Mouse (Mus musculus): ENCODE data around the gene Jazf1. TPM values are rescaled to one million over a fixed set of nuclear protein-coding genes. Genes with fewer than 3 reads are reported as not detected.

Gene Jazf1
- polyA plus RNA-seq, 1 experiment from 2014 or later: 6.2 TPM

DNA sequence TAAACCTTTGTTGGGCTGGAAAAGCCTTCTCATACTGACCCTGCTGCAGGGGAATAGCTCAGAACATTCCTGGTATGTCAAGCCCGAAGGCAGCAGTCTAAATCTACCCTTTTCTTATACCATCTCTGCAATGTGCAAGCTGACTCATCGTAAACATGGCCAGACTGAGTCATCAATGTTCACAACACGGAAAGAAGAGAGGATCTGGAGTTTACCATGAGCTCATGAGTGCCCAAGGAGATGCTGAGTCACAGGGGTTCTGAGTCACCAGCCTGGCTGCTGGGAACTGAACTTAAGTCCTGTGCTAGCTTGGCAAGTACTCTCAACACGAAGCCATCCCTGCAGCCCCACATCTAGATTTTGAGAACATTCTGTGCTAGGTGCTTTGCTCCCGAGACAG, 242.9 kb downstream of the Jazf1 start:
- Histone ChIP-seq H3K4me2 (replicated peaks) (no peak overlapping the region), H3K4me1 (replicated peaks) (no peaks in the 10 kb centered on the region), H3K9ac (no peak overlapping the region), H3K9me3 (no peaks in the 10 kb centered on the region), H3K27ac (no peak overlapping the region), H3K27me3 (replicated peaks) (no peaks in the 10 kb centered on the region), H3K36me3 (no peaks in the 10 kb centered on the region), H3K4me3 (replicated peaks) (no peak overlapping the region)
- WGBS: 60% methylated on average over 5 of the region's 5 CpGs
- ATAC-seq: peak; percentile 56; the same call in 1 of the 2 replicates

GRCm38 (mm10) chr6:52824977-52825482, 243.4 kb downstream of the Jazf1 start:
- Histone ChIP-seq H3K9ac (no peak overlapping the region), H3K4me2 (replicated peaks) (no peak overlapping the region), H3K9me3 (no peaks in the 10 kb centered on the region), H3K4me1 (replicated peaks) (no peaks in the 10 kb centered on the region), H3K4me3 (replicated peaks) (no peak overlapping the region), H3K27ac (no peak overlapping the region), H3K36me3 (no peaks in the 10 kb centered on the region), H3K27me3 (replicated peaks) (no peaks in the 10 kb centered on the region)
- WGBS: 70% methylated on average over 3 of the region's 3 CpGs
- ATAC-seq: no peak

DNA sequence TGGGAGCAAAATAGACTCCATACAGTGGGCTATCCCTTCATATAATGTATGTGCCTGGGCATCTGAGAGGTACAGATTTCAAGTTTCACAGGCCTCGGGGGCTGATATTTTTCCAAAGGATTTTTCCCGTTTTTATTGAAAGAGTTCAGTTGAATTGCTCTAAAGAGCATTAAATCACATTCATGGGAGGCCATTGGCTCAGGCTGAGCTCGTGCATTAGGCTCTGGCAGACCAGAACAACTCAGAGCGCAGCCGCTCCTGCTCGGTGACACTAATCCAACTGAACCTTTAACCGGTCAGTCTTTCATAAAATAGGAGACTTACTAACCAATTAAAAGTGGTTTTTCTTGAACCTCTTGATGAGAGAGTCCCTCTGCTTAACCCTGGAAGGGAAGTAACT, 245.4 kb downstream of the Jazf1 start:
- H3K4me1 ChIP-seq (replicated peaks): no peaks in the 10 kb centered on the region
- no peaks in the 10 kb centered on the region for H3K9me3 ChIP-seq
- 72% methylated on average over 7 of the region's 7 CpGs for WGBS
- H3K9ac ChIP-seq: no peak overlapping the region
- no peak overlapping the region for H3K4me2 ChIP-seq (replicated peaks)
- H3K4me3 ChIP-seq (replicated peaks): no peak overlapping the region
- no peak for ATAC-seq
- H3K36me3 ChIP-seq: no peaks in the 10 kb centered on the region
- H3K27ac ChIP-seq: no peak overlapping the region
- H3K27me3 ChIP-seq (replicated peaks): no peaks in the 10 kb centered on the region

DNA sequence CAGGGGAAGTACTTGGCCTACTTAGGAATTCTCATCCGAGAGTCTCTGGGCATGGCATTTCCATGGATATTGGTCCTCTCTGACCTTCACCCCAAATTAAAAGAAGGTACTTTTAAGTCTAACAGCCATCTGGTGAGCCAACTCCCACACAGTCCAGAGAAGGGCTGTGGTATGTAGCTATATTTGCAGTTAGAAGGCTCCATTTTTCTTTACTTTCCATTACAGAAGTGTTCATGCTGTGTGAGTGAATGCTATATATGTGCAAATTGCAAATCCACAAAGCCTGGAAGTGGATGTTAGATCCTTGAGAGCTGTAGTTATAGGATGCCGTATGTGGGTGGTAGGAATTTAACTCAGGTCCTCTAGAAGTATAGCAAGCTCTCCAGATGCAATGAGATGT, 245.8 kb downstream of the Jazf1 start:
- H3K27ac ChIP-seq: no peak overlapping the region
- no peak for ATAC-seq
- H3K4me3 ChIP-seq (replicated peaks): no peak overlapping the region
- no peaks in the 10 kb centered on the region for H3K9me3 ChIP-seq
- no peaks in the 10 kb centered on the region for H3K36me3 ChIP-seq
- no peak overlapping the region for H3K4me2 ChIP-seq (replicated peaks)
- no peak overlapping the region for H3K9ac ChIP-seq
- no peaks in the 10 kb centered on the region for H3K27me3 ChIP-seq (replicated peaks)
- WGBS: 88% methylated on average over 2 of the region's 2 CpGs
- no peaks in the 10 kb centered on the region for H3K4me1 ChIP-seq (replicated peaks)

DNA sequence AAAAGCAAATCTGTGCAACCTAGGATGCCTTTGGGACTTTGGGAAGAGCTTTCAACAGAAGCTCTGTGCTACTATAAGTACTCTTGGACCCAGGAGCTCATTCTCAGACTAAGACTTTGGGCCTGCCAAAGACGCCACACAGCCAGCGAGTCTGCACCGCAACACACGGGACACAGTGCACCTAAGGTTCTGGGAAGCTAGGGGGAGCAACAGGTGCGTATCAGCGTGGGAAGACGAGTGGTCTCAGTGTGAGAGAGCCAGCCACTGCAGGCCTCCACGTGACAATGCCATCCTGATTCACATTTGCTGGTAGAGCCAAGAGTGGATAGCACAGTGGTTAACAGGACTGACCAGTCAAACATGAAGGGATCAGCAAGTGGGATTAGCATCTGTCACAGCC, 249.1 kb downstream of the Jazf1 start:
- Histone ChIP-seq H3K9me3 (no peaks in the 10 kb centered on the region), H3K9ac (no peak overlapping the region), H3K4me3 (replicated peaks) (no peak overlapping the region), H3K4me1 (replicated peaks) (no peaks in the 10 kb centered on the region), H3K27me3 (replicated peaks) (no peaks in the 10 kb centered on the region), H3K4me2 (replicated peaks) (no peak overlapping the region), H3K36me3 (no peaks in the 10 kb centered on the region), H3K27ac (no peak overlapping the region)
- WGBS: 73% methylated on average over 8 of the region's 8 CpGs
- no peak for ATAC-seq

GRCm38 (mm10) chr6:52818041-52818440, 250.4 kb downstream of the Jazf1 start:
- Histone ChIP-seq H3K9ac (no peak overlapping the region), H3K27ac (no peak overlapping the region), H3K4me1 (replicated peaks) (no peaks in the 10 kb centered on the region), H3K4me2 (replicated peaks) (no peak overlapping the region), H3K4me3 (replicated peaks) (no peak overlapping the region), H3K9me3 (no peaks in the 10 kb centered on the region), H3K27me3 (replicated peaks) (no peaks in the 10 kb centered on the region), H3K36me3 (no peaks in the 10 kb centered on the region)
- 81% methylated on average over 4 of the region's 4 CpGs for WGBS
- ATAC-seq: no peak

GRCm38 (mm10) chr6:52817203-52817874, 251.1 kb downstream of the Jazf1 start:
- Histone ChIP-seq H3K36me3 (no peaks in the 10 kb centered on the region), H3K27me3 (replicated peaks) (no peaks in the 10 kb centered on the region), H3K9me3 (no peaks in the 10 kb centered on the region), H3K9ac (no peak overlapping the region), H3K4me2 (replicated peaks) (no peak overlapping the region), H3K4me1 (replicated peaks) (no peaks in the 10 kb centered on the region), H3K27ac (no peak overlapping the region), H3K4me3 (replicated peaks) (no peak overlapping the region)
- WGBS: 80% methylated on average over 10 of the region's 10 CpGs
- ATAC-seq: no peak

DNA sequence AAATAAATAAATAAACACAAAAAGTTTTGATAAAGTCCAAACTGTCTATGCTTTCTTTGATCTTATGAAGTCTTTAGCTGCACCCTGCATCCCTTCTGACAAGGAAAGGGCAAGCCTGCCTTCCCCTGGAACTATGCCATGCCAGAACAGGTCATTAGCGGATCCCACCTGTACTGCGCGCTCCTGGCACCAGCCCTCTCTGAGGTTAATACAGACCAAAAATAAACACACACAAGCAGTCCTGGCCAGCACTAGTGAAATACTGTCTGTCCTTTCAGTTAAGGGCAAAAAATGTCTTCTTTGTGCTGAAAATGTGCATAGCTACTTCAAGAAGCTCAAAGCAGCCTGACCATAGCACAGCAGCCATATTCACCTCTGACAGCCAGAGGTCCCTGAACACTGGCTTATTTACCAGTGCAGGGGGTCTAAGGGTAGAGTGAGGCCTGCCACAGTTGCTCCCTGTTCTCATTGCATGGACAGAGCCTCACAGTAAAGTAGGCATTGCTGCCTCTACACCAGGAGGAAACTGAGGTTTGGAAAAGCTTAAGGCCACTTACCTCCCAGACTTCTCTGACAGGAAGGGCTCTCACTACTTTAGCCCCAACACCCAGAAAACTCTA, 263.1 kb downstream of the Jazf1 start:
- H3K27ac ChIP-seq: no peak overlapping the region
- H3K4me3 ChIP-seq (replicated peaks): no peak overlapping the region
- no peak overlapping the region for H3K4me2 ChIP-seq (replicated peaks)
- no peak overlapping the region for H3K9ac ChIP-seq
- H3K36me3 ChIP-seq: no peaks in the 10 kb centered on the region
- no peaks in the 10 kb centered on the region for H3K9me3 ChIP-seq
- H3K27me3 ChIP-seq (replicated peaks): no peaks in the 10 kb centered on the region
- WGBS: 77% methylated on average over 3 of the region's 3 CpGs
- ATAC-seq: no peak
- H3K4me1 ChIP-seq (replicated peaks): no peaks in the 10 kb centered on the region

DNA sequence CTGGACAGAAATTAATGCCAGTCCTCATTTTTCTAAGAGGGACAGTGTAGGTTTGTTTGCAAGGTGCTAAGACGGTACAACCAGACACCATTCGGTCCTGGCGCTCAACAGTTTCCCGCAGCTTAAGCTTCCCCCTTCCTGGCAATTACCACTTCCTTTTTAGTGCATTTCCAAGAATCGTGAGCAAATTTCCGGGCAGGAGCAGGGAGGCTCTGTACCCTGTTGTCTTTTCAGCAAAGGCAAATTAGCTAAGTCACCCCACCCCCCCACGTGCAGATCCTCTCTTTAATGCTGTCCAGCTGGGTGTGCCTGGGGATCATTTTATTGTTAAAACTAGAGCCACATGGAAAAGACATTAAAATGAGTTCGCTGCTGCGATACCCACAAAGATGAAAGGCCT, 266.2 kb downstream of the Jazf1 start:
- WGBS: 61% methylated on average over 9 of the region's 9 CpGs
- Histone ChIP-seq H3K4me2 (replicated peaks) (no peak overlapping the region), H3K27ac (no peak overlapping the region), H3K4me3 (replicated peaks) (no peak overlapping the region), H3K27me3 (replicated peaks) (no peaks in the 10 kb centered on the region), H3K36me3 (no peaks in the 10 kb centered on the region), H3K9me3 (no peaks in the 10 kb centered on the region), H3K4me1 (replicated peaks) (no peaks in the 10 kb centered on the region), H3K9ac (no peak overlapping the region)
- ATAC-seq: no peak

- Histone ChIP-seq H3K27me3 (replicated peaks) (no peaks in the 10 kb centered on the region), H3K4me2 (replicated peaks) (no peak overlapping the region), H3K4me1 (replicated peaks) (peaks cover 21% of the 10 kb centered on the region), H3K36me3 (no peaks in the 10 kb centered on the region), H3K27ac (no peak overlapping the region), H3K9ac (no peak overlapping the region), H3K4me3 (replicated peaks) (no peak overlapping the region), H3K9me3 (no peaks in the 10 kb centered on the region)
- no peak for ATAC-seq
- 66% methylated on average over 6 of the region's 6 CpGs for WGBS
These were observed 271.1 kb downstream of the Jazf1 start for GRCm38 (mm10) chr6:52797252-52797800.

GRCm38 (mm10) chr6:52796691-52797090, 271.7 kb downstream of the Jazf1 start:
- ATAC-seq: no peak
- 80% methylated on average over 1 of the region's 1 CpGs for WGBS

GRCm38 (mm10) chr6:52796035-52796598, 272.3 kb downstream of the Jazf1 start:
- no peak for ATAC-seq
- 66% methylated on average over 9 of the region's 9 CpGs for WGBS
- Histone ChIP-seq H3K4me2 (replicated peaks) (no peak overlapping the region), H3K36me3 (no peaks in the 10 kb centered on the region), H3K4me3 (replicated peaks) (no peak overlapping the region), H3K27me3 (replicated peaks) (no peaks in the 10 kb centered on the region), H3K9ac (no peak overlapping the region), H3K9me3 (no peaks in the 10 kb centered on the region), H3K4me1 (replicated peaks) (peaks cover 21% of the 10 kb centered on the region), H3K27ac (peak overlapping the region; percentile 67)

More at GRCm38 (mm10) chr6:52796691-52797090, 271.7 kb downstream of the Jazf1 start:
- peak overlapping the region; percentile 67; the same call in 1 of the 2 replicates for H3K27ac ChIP-seq
- H3K4me1 ChIP-seq (replicated peaks): peaks cover 21% of the 10 kb centered on the region
- no peaks in the 10 kb centered on the region for H3K9me3 ChIP-seq
- H3K9ac ChIP-seq: no peak overlapping the region
- no peak overlapping the region for H3K4me3 ChIP-seq (replicated peaks)
- H3K27me3 ChIP-seq (replicated peaks): no peaks in the 10 kb centered on the region
- H3K4me2 ChIP-seq (replicated peaks): no peak overlapping the region
- H3K36me3 ChIP-seq: no peaks in the 10 kb centered on the region
